Mouse (Mus musculus): ENCODE results near the gene Olfr161.

GRCm38 (mm10) chr16:3563553-3563952 is 27.3 kb upstream of the Olfr161 start:
- TF ChIP-seq CTCF (IDR thresholded peaks at IDR 0.05; ENCODE audit: low read depth, low read length) (no peak), TAL1 (conservative IDR thresholded peaks at IDR 0.05; ENCODE audit: low read depth, low read length) (no peak), GATA1 (IDR thresholded peaks at IDR 0.05; ENCODE audit: borderline replicate concordance, low read length) (no peak), POLR2AphosphoS5 (IDR thresholded peaks at IDR 0.05; ENCODE audit: insufficient replicate concordance, low read depth, low read length) (no peak), GATA2 (IDR thresholded peaks at IDR 0.05; ENCODE audit: borderline replicate concordance, low read depth, low read length) (no peak)

Measured in G1E (cell line).